Mouse (Mus musculus): ENCODE data around the gene Fstl1. TPM values are rescaled to one million over a fixed set of nuclear protein-coding genes. Genes with fewer than 3 reads are reported as not detected.

Gene Fstl1
- polyA plus RNA-seq, 1 experiment, result 53.1 TPM

DNA sequence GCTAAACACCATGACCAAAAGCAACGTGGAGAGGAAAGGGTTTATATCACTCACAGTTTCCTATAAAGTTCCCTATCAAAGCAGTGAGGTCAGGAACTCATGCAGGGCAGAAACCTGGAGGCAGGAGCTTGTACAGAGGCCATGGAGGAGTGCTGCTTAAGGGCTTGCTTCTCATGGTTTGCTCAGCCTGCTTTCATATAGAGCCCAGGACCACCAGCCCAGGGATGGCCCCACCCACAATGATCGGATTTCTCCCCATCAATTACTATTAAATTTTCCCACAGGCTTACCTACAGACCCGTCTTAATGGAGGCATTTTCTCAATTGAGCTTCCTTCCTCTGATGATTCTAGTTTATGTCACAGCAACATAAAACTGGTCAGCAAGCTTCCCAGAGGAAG lies 60.9 kb downstream of the Fstl1 start:
- Histone ChIP-seq H3K36me3 (ENCODE audit: control insufficient read depth, insufficient read depth, low read length, poor library complexity, severe bottlenecking) (peaks cover 3% of the 10 kb centered on the region), H3K4me1 (ENCODE audit: control insufficient read depth, insufficient read depth, low read length) (no peaks in the 10 kb centered on the region), H3K27me3 (ENCODE audit: control insufficient read depth, insufficient read depth, low read length, poor library complexity, severe bottlenecking) (no peaks in the 10 kb centered on the region), H3K9ac (ENCODE audit: low read depth, poor library complexity, severe bottlenecking) (no peak overlapping the region), H3K9me3 (replicated peaks; ENCODE audit: control insufficient read depth, insufficient read depth, low read length, poor library complexity, severe bottlenecking) (no peaks in the 10 kb centered on the region), H3K27ac (ENCODE audit: insufficient read depth, low read length) (no peak overlapping the region), H3K4me3 (ENCODE audit: low read depth, low read length) (no peak overlapping the region)
- TF ChIP-seq CTCF (IDR thresholded peaks at IDR 0.05; ENCODE audit: low read depth, low read length) (no peak), POLR2A (IDR thresholded peaks at IDR 0.05; ENCODE audit: insufficient read depth, low read length) (no peak), EP300 (IDR thresholded peaks at IDR 0.05; ENCODE audit: insufficient read depth, low read depth, low read length) (no peak)

DNA sequence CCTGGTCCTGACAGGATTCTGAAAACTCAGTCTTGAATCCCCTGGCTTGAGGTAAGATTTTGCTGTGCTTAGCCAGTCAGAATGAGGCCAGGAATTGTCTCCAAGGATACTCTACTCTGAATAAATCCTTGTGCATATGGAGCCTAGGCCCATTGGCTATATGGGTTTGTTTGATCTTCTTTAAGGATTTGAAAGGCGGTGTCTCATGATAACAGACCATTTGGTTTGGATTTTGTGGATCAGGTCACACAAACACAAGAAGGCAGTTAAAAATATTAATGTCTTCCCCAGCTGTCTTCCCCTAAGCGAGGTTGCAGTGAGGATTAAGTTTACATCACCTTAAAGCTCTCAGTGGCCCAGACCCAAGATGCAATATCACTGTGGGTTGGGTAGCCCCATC lies 65.8 kb downstream of the Fstl1 start:
- Histone ChIP-seq H3K9ac (ENCODE audit: low read depth, poor library complexity, severe bottlenecking) (no peak overlapping the region), H3K4me3 (ENCODE audit: low read depth, low read length) (no peak overlapping the region), H3K4me1 (ENCODE audit: control insufficient read depth, insufficient read depth, low read length) (no peaks in the 10 kb centered on the region), H3K27me3 (ENCODE audit: control insufficient read depth, insufficient read depth, low read length, poor library complexity, severe bottlenecking) (no peaks in the 10 kb centered on the region), H3K27ac (ENCODE audit: insufficient read depth, low read length) (no peak overlapping the region), H3K9me3 (replicated peaks; ENCODE audit: control insufficient read depth, insufficient read depth, low read length, poor library complexity, severe bottlenecking) (no peaks in the 10 kb centered on the region), H3K36me3 (ENCODE audit: control insufficient read depth, insufficient read depth, low read length, poor library complexity, severe bottlenecking) (no peaks in the 10 kb centered on the region)
- TF ChIP-seq EP300 (IDR thresholded peaks at IDR 0.05; ENCODE audit: insufficient read depth, low read depth, low read length) (no peak), CTCF (IDR thresholded peaks at IDR 0.05; ENCODE audit: low read depth, low read length) (no peak), POLR2A (IDR thresholded peaks at IDR 0.05; ENCODE audit: insufficient read depth, low read length) (no peak)

DNA sequence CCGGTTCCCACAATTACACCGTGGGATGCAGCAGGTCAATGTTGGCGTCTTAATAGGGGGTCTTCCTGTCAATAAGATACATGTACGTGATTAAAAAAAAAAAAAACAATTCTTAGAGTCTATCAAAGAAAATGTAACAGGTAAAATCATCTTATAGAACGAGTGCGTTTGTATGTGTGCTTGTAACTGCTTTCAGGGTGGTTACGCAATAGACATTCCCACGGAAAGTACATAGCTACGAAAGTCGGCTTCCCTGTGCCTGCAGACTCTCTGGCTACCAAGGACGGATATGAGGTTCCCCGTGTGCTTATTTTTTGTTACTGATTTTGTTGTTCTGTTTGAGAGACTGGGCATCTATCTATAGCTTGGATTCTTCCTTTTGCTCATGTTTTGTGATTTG lies 67.1 kb downstream of the Fstl1 start:
- H3K36me3 ChIP-seq (ENCODE audit: control insufficient read depth, insufficient read depth, low read length, poor library complexity, severe bottlenecking), result no peaks in the 10 kb centered on the region
- no peak overlapping the region for H3K4me3 ChIP-seq (ENCODE audit: low read depth, low read length)
- no peak for TF ChIP-seq POLR2A (IDR thresholded peaks at IDR 0.05; ENCODE audit: insufficient read depth, low read length)
- TF ChIP-seq EP300 (IDR thresholded peaks at IDR 0.05; ENCODE audit: insufficient read depth, low read depth, low read length), result no peak
- TF ChIP-seq CTCF (IDR thresholded peaks at IDR 0.05; ENCODE audit: low read depth, low read length), result no peak
- H3K4me1 ChIP-seq (ENCODE audit: control insufficient read depth, insufficient read depth, low read length), result no peaks in the 10 kb centered on the region
- no peaks in the 10 kb centered on the region for H3K27me3 ChIP-seq (ENCODE audit: control insufficient read depth, insufficient read depth, low read length, poor library complexity, severe bottlenecking)
- H3K9ac ChIP-seq (ENCODE audit: low read depth, poor library complexity, severe bottlenecking), result no peak overlapping the region
- H3K9me3 ChIP-seq (replicated peaks; ENCODE audit: control insufficient read depth, insufficient read depth, low read length, poor library complexity, severe bottlenecking), result no peaks in the 10 kb centered on the region
- no peak overlapping the region for H3K27ac ChIP-seq (ENCODE audit: insufficient read depth, low read length)

- no peaks in the 10 kb centered on the region for H3K27me3 ChIP-seq (ENCODE audit: control insufficient read depth, insufficient read depth, low read length, poor library complexity, severe bottlenecking)
- H3K9ac ChIP-seq (ENCODE audit: low read depth, poor library complexity, severe bottlenecking), result no peak overlapping the region
- H3K27ac ChIP-seq (ENCODE audit: insufficient read depth, low read length), result no peak overlapping the region
- no peak overlapping the region for H3K4me3 ChIP-seq (ENCODE audit: low read depth, low read length)
- no peaks in the 10 kb centered on the region for H3K9me3 ChIP-seq (replicated peaks; ENCODE audit: control insufficient read depth, insufficient read depth, low read length, poor library complexity, severe bottlenecking)
- no peak for TF ChIP-seq EP300 (IDR thresholded peaks at IDR 0.05; ENCODE audit: insufficient read depth, low read depth, low read length)
- no peak for TF ChIP-seq POLR2A (IDR thresholded peaks at IDR 0.05; ENCODE audit: insufficient read depth, low read length)
- no peak for TF ChIP-seq CTCF (IDR thresholded peaks at IDR 0.05; ENCODE audit: low read depth, low read length)
- H3K36me3 ChIP-seq (ENCODE audit: control insufficient read depth, insufficient read depth, low read length, poor library complexity, severe bottlenecking), result no peaks in the 10 kb centered on the region
- no peaks in the 10 kb centered on the region for H3K4me1 ChIP-seq (ENCODE audit: control insufficient read depth, insufficient read depth, low read length)
These were observed 68.7 kb downstream of the Fstl1 start for GRCm38 (mm10) chr16:37845202-37845925.

DNA sequence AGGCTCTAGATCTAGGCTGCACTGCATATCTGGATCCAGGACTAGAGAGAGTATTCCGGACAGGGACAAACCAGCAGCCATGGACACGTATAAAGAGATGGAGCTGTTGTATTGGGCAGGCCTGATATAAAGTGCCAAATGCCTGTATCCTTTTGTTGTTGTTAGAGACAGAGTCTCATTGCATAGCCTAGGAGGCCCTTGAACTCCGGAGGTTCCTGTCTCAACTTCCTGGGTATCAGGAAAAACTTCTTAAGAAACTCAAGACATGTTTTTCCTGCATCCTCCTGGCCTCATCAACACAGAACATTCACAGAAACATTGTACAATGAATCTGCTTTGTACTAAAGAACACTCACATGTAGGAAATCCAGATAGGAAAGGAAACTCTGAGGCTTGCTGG lies 70.4 kb downstream of the Fstl1 start:
- no peaks in the 10 kb centered on the region for H3K27me3 ChIP-seq (ENCODE audit: control insufficient read depth, insufficient read depth, low read length, poor library complexity, severe bottlenecking)
- no peak overlapping the region for H3K27ac ChIP-seq (ENCODE audit: insufficient read depth, low read length)
- H3K4me3 ChIP-seq (ENCODE audit: low read depth, low read length), result no peak overlapping the region
- no peak for TF ChIP-seq EP300 (IDR thresholded peaks at IDR 0.05; ENCODE audit: insufficient read depth, low read depth, low read length)
- no peak for TF ChIP-seq CTCF (IDR thresholded peaks at IDR 0.05; ENCODE audit: low read depth, low read length)
- TF ChIP-seq POLR2A (IDR thresholded peaks at IDR 0.05; ENCODE audit: insufficient read depth, low read length), result no peak
- no peak overlapping the region for H3K9ac ChIP-seq (ENCODE audit: low read depth, poor library complexity, severe bottlenecking)
- H3K36me3 ChIP-seq (ENCODE audit: control insufficient read depth, insufficient read depth, low read length, poor library complexity, severe bottlenecking), result no peaks in the 10 kb centered on the region
- H3K4me1 ChIP-seq (ENCODE audit: control insufficient read depth, insufficient read depth, low read length), result no peaks in the 10 kb centered on the region
- no peaks in the 10 kb centered on the region for H3K9me3 ChIP-seq (replicated peaks; ENCODE audit: control insufficient read depth, insufficient read depth, low read length, poor library complexity, severe bottlenecking)

- H3K36me3 ChIP-seq (ENCODE audit: control insufficient read depth, insufficient read depth, low read length, poor library complexity, severe bottlenecking), result no peaks in the 10 kb centered on the region
- no peaks in the 10 kb centered on the region for H3K9me3 ChIP-seq (replicated peaks; ENCODE audit: control insufficient read depth, insufficient read depth, low read length, poor library complexity, severe bottlenecking)
- H3K4me3 ChIP-seq (ENCODE audit: low read depth, low read length), result no peak overlapping the region
- H3K27ac ChIP-seq (ENCODE audit: insufficient read depth, low read length), result no peak overlapping the region
- no peaks in the 10 kb centered on the region for H3K4me1 ChIP-seq (ENCODE audit: control insufficient read depth, insufficient read depth, low read length)
- H3K9ac ChIP-seq (ENCODE audit: low read depth, poor library complexity, severe bottlenecking), result no peak overlapping the region
- H3K27me3 ChIP-seq (ENCODE audit: control insufficient read depth, insufficient read depth, low read length, poor library complexity, severe bottlenecking), result no peaks in the 10 kb centered on the region
- TF ChIP-seq POLR2A (IDR thresholded peaks at IDR 0.05; ENCODE audit: insufficient read depth, low read length) (no peak), EP300 (IDR thresholded peaks at IDR 0.05; ENCODE audit: insufficient read depth, low read depth, low read length) (no peak), CTCF (IDR thresholded peaks at IDR 0.05; ENCODE audit: low read depth, low read length) (no peak)
These were observed 74.7 kb downstream of the Fstl1 start for GRCm38 (mm10) chr16:37851366-37851765.
